Mouse (Mus musculus): ENCODE results near the gene Rhobtb1.

Rhobtb1 gene

GRCm38 (mm10) chr10:69211976-69212375, 60.7 kb downstream of the Rhobtb1 start:
- DNase-seq = peak; percentile 38 to 44

- peak; percentile 83 to 88 for DNase-seq
Measured at GRCm38 (mm10) chr10:69212542-69213440, 61.6 kb downstream of the Rhobtb1 start, which contains the start of gene A930033H14Rik. Gene A930033H14Rik, minus strand, starts transcription at chr10:69213098.

GRCm38 (mm10) chr10:69213451-69213877, 62.2 kb downstream of the Rhobtb1 start:
- DNase-seq = peak; percentile 63 to 64

GRCm38 (mm10) chr10:69213986-69214385, 62.8 kb downstream of the Rhobtb1 start:
- no peak for DNase-seq

- DNase-seq = no peak
Measured at GRCm38 (mm10) chr10:69217127-69217690, 66.0 kb downstream of the Rhobtb1 start.

GRCm38 (mm10) chr10:69218458-69219288, 67.4 kb downstream of the Rhobtb1 start:
- no peak for DNase-seq

- no peak for DNase-seq
Measured at GRCm38 (mm10) chr10:69219289-69219626, 68.0 kb downstream of the Rhobtb1 start.

- DNase-seq = no peak
Measured at GRCm38 (mm10) chr10:69220296-69220695, 69.1 kb downstream of the Rhobtb1 start.

GRCm38 (mm10) chr10:69221148-69221547, 69.9 kb downstream of the Rhobtb1 start:
- no peak for DNase-seq

- no peak for DNase-seq
Measured at GRCm38 (mm10) chr10:69221955-69222354, 70.7 kb downstream of the Rhobtb1 start.

- DNase-seq = no peak
Measured at GRCm38 (mm10) chr10:69223232-69223631, 72.0 kb downstream of the Rhobtb1 start.

- DNase-seq = no peak
Measured at GRCm38 (mm10) chr10:69224276-69224675, 73.0 kb downstream of the Rhobtb1 start.

GRCm38 (mm10) chr10:69225471-69225870, 74.2 kb downstream of the Rhobtb1 start:
- DNase-seq = no peak

- no peak for DNase-seq
Measured at GRCm38 (mm10) chr10:69225951-69226350, 74.7 kb downstream of the Rhobtb1 start.

GRCm38 (mm10) chr10:69237185-69237584, 86.0 kb downstream of the Rhobtb1 start:
- peak; percentile 61 to 65 for DNase-seq

GRCm38 (mm10) chr10:69237781-69238180, 86.5 kb downstream of the Rhobtb1 start:
- peak; percentile 68 to 82 for DNase-seq

- DNase-seq = peak; percentile 47 to 69
Measured at GRCm38 (mm10) chr10:69238311-69238710, 87.1 kb downstream of the Rhobtb1 start.

- DNase-seq = no peak
Measured at GRCm38 (mm10) chr10:69240530-69240929, 89.3 kb downstream of the Rhobtb1 start.

GRCm38 (mm10) chr10:69245151-69245550, 93.9 kb downstream of the Rhobtb1 start:
- DNase-seq = no peak

GRCm38 (mm10) chr10:69245906-69246668, 94.9 kb downstream of the Rhobtb1 start:
- peak; percentile 84 to 85 for DNase-seq

GRCm38 (mm10) chr10:69246762-69247161, 95.5 kb downstream of the Rhobtb1 start:
- DNase-seq = no peak

- DNase-seq = no peak
Measured at GRCm38 (mm10) chr10:69247311-69248033, 96.2 kb downstream of the Rhobtb1 start.

Measured in cerebellum, postnatal 10 days (tissue).